Mouse (Mus musculus): ENCODE measurements around the gene Htt. TPM values are rescaled to one million over a fixed set of nuclear protein-coding genes. Genes with fewer than 3 reads are reported as not detected.

Htt gene
- total and polyA plus RNA-seq, 2 experiments = 5.2 to 10.2 TPM

DNA sequence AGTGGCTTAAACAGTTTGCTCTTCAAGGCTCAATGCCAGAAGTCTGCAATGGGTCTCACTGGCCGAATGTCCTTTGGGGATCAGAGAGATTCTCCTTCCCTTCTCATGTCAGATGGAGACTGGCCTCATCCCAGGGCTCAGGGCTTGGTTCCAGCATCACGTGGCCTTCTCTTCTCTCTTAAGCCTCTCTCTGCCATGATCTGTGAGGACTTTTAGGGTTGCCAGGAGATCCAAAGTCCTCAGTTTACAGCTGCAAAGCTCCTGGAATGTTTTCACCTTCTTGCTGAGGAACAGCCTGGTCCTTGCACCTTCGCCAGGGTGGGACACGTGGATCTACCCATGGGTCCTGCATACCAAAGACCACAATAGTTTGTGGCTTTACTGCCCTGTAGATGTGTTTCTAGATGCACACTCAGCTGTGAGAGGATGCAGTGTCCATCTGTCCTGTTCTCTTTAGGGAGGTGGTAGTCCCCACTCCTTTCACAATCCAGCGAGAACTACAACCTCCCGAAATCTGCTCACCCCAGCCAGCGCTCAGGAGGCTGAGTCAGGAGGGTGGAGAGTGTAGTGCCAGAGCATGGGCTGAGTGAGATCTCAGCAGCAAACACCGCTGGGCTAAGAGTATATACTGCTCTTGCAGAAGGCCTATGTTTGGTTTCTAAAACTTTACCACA is 189.8 kb downstream of the Htt start:
- Histone ChIP-seq H3K4me3 (ENCODE audit: insufficient read depth, low read depth, low read length) (no peak overlapping the region), H3K79me2 (ENCODE audit: control insufficient read depth, insufficient read depth, low read length) (no peaks in the 10 kb centered on the region), H3K27me3 (ENCODE audit: control insufficient read depth, insufficient read depth, low read length) (no peaks in the 10 kb centered on the region), H3K9ac (ENCODE audit: low read depth, low read length) (no peak overlapping the region), H3K4me1 (ENCODE audit: control insufficient read depth, insufficient read depth, low read length) (peaks cover 2% of the 10 kb centered on the region; the same call in 1 of the 2 replicates), H3K27ac (replicated peaks; ENCODE audit: insufficient read depth, low read depth, low read length) (no peak overlapping the region), H3K36me3 (ENCODE audit: control insufficient read depth, insufficient read depth, low read length) (no peaks in the 10 kb centered on the region)
- DNase-seq (ENCODE audit: extremely low read depth, low read depth, low spot score) = no peak
- 91% methylated on average over 8 of the region's 8 CpGs for WGBS
- no peak for TF ChIP-seq CTCF (IDR thresholded peaks at IDR 0.05; ENCODE audit: low read depth, low read length)
- no peak for TF ChIP-seq POLR2A (IDR thresholded peaks at IDR 0.05; ENCODE audit: extremely low read depth, insufficient read depth, low read length)

DNA sequence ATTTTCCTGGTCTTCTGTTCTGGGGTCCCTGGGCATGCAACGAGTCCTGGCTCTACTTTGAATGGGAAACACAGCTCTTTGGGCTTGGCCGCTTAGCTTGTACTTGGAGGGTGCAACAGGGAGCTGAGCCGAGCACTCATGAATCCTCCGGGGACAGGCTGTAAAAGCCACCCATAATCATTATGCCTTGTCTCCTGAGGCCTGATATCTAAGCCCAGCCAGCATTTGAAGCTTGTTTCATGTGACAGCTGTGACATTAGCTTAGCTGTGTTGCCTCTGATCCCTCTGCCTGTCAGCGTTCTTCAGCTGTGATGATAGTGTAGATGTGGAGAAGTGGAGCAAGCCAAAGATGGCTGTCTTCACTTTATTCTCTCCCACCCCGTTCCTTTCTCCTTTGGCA is 193.0 kb downstream of the Htt start:
- Histone ChIP-seq H3K9ac (ENCODE audit: low read depth, low read length) (no peak overlapping the region), H3K4me3 (ENCODE audit: insufficient read depth, low read depth, low read length) (no peak overlapping the region), H3K79me2 (ENCODE audit: control insufficient read depth, insufficient read depth, low read length) (no peaks in the 10 kb centered on the region), H3K27me3 (ENCODE audit: control insufficient read depth, insufficient read depth, low read length) (no peaks in the 10 kb centered on the region), H3K27ac (replicated peaks; ENCODE audit: insufficient read depth, low read depth, low read length) (no peak overlapping the region), H3K4me1 (ENCODE audit: control insufficient read depth, insufficient read depth, low read length) (no peaks in the 10 kb centered on the region), H3K36me3 (ENCODE audit: control insufficient read depth, insufficient read depth, low read length) (no peaks in the 10 kb centered on the region)
- WGBS = 92% methylated on average over 6 of the region's 6 CpGs
- no peak for DNase-seq (ENCODE audit: extremely low read depth, low read depth, low spot score)
- no peak for TF ChIP-seq POLR2A (IDR thresholded peaks at IDR 0.05; ENCODE audit: extremely low read depth, insufficient read depth, low read length)
- TF ChIP-seq CTCF (IDR thresholded peaks at IDR 0.05; ENCODE audit: low read depth, low read length) = no peak

DNA sequence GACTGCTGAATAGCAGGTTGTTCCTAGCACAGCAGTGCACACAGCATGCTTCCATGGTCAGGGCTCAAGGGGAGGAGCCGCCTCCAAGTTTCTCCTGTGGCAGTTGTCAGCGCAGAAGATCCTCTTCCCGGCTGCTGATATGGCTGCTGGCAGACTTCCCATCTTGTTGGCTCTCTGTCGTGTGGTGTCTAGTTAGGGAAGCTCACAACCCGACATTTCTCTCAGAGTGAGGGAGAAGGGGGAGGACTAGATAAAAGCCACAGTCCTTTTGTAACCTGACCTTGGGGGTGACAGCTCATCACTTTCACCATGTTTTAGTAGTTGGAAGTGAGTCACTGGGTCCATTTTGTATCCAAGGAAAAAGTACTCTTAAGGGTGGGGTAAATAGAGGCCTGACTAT is 194.1 kb downstream of the Htt start:
- H3K4me3 ChIP-seq (ENCODE audit: insufficient read depth, low read depth, low read length) = no peak overlapping the region
- DNase-seq (ENCODE audit: extremely low read depth, low read depth, low spot score) = no peak
- no peaks in the 10 kb centered on the region for H3K36me3 ChIP-seq (ENCODE audit: control insufficient read depth, insufficient read depth, low read length)
- WGBS = 55% methylated on average over 5 of the region's 5 CpGs
- no peak overlapping the region for H3K27ac ChIP-seq (replicated peaks; ENCODE audit: insufficient read depth, low read depth, low read length)
- no peaks in the 10 kb centered on the region for H3K27me3 ChIP-seq (ENCODE audit: control insufficient read depth, insufficient read depth, low read length)
- H3K4me1 ChIP-seq (ENCODE audit: control insufficient read depth, insufficient read depth, low read length) = no peaks in the 10 kb centered on the region
- TF ChIP-seq CTCF (IDR thresholded peaks at IDR 0.05; ENCODE audit: low read depth, low read length) (no peak), POLR2A (IDR thresholded peaks at IDR 0.05; ENCODE audit: extremely low read depth, insufficient read depth, low read length) (no peak)
- H3K79me2 ChIP-seq (ENCODE audit: control insufficient read depth, insufficient read depth, low read length) = no peaks in the 10 kb centered on the region
- H3K9ac ChIP-seq (ENCODE audit: low read depth, low read length) = no peak overlapping the region

DNA sequence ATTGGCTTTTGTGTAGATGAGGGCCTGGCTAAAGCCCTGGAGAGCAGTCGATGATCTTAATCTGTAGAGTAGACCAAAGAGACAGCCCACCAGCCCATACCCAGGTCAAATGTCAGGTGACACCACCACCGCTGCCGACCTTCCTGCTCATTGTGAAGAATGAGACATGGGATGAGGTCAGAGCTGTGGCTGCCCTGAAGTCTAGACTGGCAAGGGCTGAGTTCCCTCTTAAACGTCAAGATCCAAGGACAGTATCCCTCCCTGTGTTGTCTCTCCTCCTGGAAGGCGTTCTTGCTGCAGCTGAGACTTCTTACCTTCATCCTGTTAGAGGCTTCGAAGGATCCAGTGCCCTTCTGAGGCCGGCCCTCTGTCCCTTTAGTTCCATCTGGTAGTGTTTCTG is 194.6 kb downstream of the Htt start:
- no peak overlapping the region for H3K27ac ChIP-seq (replicated peaks; ENCODE audit: insufficient read depth, low read depth, low read length)
- 82% methylated on average over 7 of the region's 7 CpGs for WGBS
- H3K27me3 ChIP-seq (ENCODE audit: control insufficient read depth, insufficient read depth, low read length) = no peaks in the 10 kb centered on the region
- TF ChIP-seq POLR2A (IDR thresholded peaks at IDR 0.05; ENCODE audit: extremely low read depth, insufficient read depth, low read length) = no peak
- TF ChIP-seq CTCF (IDR thresholded peaks at IDR 0.05; ENCODE audit: low read depth, low read length) = no peak
- no peaks in the 10 kb centered on the region for H3K4me1 ChIP-seq (ENCODE audit: control insufficient read depth, insufficient read depth, low read length)
- H3K9ac ChIP-seq (ENCODE audit: low read depth, low read length) = no peak overlapping the region
- no peak overlapping the region for H3K4me3 ChIP-seq (ENCODE audit: insufficient read depth, low read depth, low read length)
- no peaks in the 10 kb centered on the region for H3K79me2 ChIP-seq (ENCODE audit: control insufficient read depth, insufficient read depth, low read length)
- no peak for DNase-seq (ENCODE audit: extremely low read depth, low read depth, low spot score)
- H3K36me3 ChIP-seq (ENCODE audit: control insufficient read depth, insufficient read depth, low read length) = no peaks in the 10 kb centered on the region

DNA sequence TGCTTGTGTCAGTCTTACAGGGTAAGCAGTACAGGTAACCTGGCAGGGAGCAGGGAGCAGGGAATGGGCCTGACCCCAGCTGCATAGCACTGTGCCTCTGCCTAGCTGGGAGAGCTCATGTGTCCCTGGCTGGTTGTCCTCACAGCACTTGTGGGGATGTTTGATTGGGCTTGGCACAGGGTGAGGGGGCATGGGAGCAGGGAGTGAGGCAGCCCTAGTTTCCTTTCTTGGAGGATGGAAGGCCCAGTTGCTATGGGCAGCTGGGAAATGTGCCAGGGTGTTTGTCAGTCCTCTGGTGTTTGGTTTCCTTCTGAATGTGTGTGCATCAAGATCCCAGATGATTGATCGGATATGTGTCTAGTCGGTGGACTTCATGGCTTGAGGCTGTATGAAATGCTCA is 195.5 kb downstream of the Htt start:
- Histone ChIP-seq H3K4me3 (ENCODE audit: insufficient read depth, low read depth, low read length) (no peak overlapping the region), H3K9ac (ENCODE audit: low read depth, low read length) (no peak overlapping the region), H3K27me3 (ENCODE audit: control insufficient read depth, insufficient read depth, low read length) (no peaks in the 10 kb centered on the region), H3K27ac (replicated peaks; ENCODE audit: insufficient read depth, low read depth, low read length) (no peak overlapping the region), H3K4me1 (ENCODE audit: control insufficient read depth, insufficient read depth, low read length) (no peaks in the 10 kb centered on the region), H3K79me2 (ENCODE audit: control insufficient read depth, insufficient read depth, low read length) (no peaks in the 10 kb centered on the region), H3K36me3 (ENCODE audit: control insufficient read depth, insufficient read depth, low read length) (no peaks in the 10 kb centered on the region)
- TF ChIP-seq CTCF (IDR thresholded peaks at IDR 0.05; ENCODE audit: low read depth, low read length) (no peak), POLR2A (IDR thresholded peaks at IDR 0.05; ENCODE audit: extremely low read depth, insufficient read depth, low read length) (no peak)
- WGBS = 62% methylated on average over 2 of the region's 2 CpGs
- DNase-seq (ENCODE audit: extremely low read depth, low read depth, low spot score) = no peak

DNA sequence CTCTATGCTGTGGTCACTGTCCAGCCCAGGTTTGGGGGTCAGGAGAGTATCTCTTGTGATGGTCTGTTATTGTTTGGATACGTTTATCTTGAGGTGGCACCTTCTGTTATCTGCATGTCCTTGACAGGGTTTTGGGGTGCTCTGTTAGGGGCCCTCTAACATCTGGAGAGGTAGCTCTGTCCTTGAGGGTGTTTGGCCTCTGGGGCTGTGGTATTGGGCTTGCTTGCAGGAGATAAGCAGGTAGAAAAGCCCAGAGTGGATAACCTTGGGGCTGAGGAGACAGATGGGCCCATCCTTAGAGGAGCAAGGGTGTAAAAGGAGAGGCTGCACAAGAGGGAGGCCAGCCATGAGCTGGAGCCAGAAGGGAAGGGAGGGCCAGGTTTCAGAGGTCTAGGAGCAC is 198.5 kb downstream of the Htt start:
- Histone ChIP-seq H3K4me3 (ENCODE audit: insufficient read depth, low read depth, low read length) (no peak overlapping the region), H3K36me3 (ENCODE audit: control insufficient read depth, insufficient read depth, low read length) (no peaks in the 10 kb centered on the region), H3K9ac (ENCODE audit: low read depth, low read length) (no peak overlapping the region), H3K79me2 (ENCODE audit: control insufficient read depth, insufficient read depth, low read length) (no peaks in the 10 kb centered on the region), H3K4me1 (ENCODE audit: control insufficient read depth, insufficient read depth, low read length) (0 out of 2 replicates have a peak, but pooled peaks cover 2% of the 10 kb centered on the region), H3K27me3 (ENCODE audit: control insufficient read depth, insufficient read depth, low read length) (no peaks in the 10 kb centered on the region), H3K27ac (replicated peaks; ENCODE audit: insufficient read depth, low read depth, low read length) (no peak overlapping the region)
- TF ChIP-seq POLR2A (IDR thresholded peaks at IDR 0.05; ENCODE audit: extremely low read depth, insufficient read depth, low read length) (no peak), CTCF (IDR thresholded peaks at IDR 0.05; ENCODE audit: low read depth, low read length) (no peak)
- WGBS = 79% methylated on average over 1 of the region's 1 CpGs
- DNase-seq (ENCODE audit: extremely low read depth, low read depth, low spot score) = no peak

Other genes with a start within 250 kb of the Htt start
- gene Tnip2, start 247.7 kb upstream of the Htt start, total RNA-seq (2014; rRNA removed) = 6.2 and 7.7 TPM in 2 replicates
- 6.2 and 13.4 TPM in 2 replicates for gene Tnip2, start 247.7 kb upstream of the Htt start, polyA plus RNA-seq (2012; rRNA removed)
- 9.1 and 11.9 TPM in 2 replicates for gene Sh3bp2, start 235.9 kb upstream of the Htt start, total RNA-seq (2014; rRNA removed)
- 16.9 and 20.5 TPM in 2 replicates for gene Sh3bp2, start 235.9 kb upstream of the Htt start, polyA plus RNA-seq (2012; rRNA removed)
- 30.6 and 30.9 TPM in 2 replicates for gene Add1, start 188.1 kb upstream of the Htt start, total RNA-seq (2014; rRNA removed)
- 29.9 and 39.3 TPM in 2 replicates for gene Add1, start 188.1 kb upstream of the Htt start, polyA plus RNA-seq (2012; rRNA removed)
- gene Mfsd10, start 124.5 kb upstream of the Htt start, total RNA-seq (2014; rRNA removed) = 3.9 and 4.6 TPM in 2 replicates
- gene Mfsd10, start 124.5 kb upstream of the Htt start, polyA plus RNA-seq (2012; rRNA removed) = 14.2 and 26.6 TPM in 2 replicates
- gene Nop14, start 101.6 kb upstream of the Htt start, total RNA-seq (2014; rRNA removed) = 7.4 and 12.5 TPM in 2 replicates
- 4.7 and 5.8 TPM in 2 replicates for gene Nop14, start 101.6 kb upstream of the Htt start, polyA plus RNA-seq (2012; rRNA removed)
- gene Grk4, start 101.4 kb upstream of the Htt start, total RNA-seq (2014; rRNA removed) = 0.65 and 1.6 TPM in 2 replicates
- 0.46 and 0.65 TPM in 2 replicates for gene Grk4, start 101.4 kb upstream of the Htt start, polyA plus RNA-seq (2012; rRNA removed)
- 0.13 and 0.37 TPM in 2 replicates for gene Msantd1, start 146.3 kb downstream of the Htt start, total RNA-seq (2014; rRNA removed)
- gene Msantd1, start 146.3 kb downstream of the Htt start, polyA plus RNA-seq (2012; rRNA removed) = 0.70 and 0.92 TPM in 2 replicates
- 3.0 and 4.7 TPM in 2 replicates for gene Rgs12, start 187.7 kb downstream of the Htt start, total RNA-seq (2014; rRNA removed)
- gene Rgs12, start 187.7 kb downstream of the Htt start, polyA plus RNA-seq (2012; rRNA removed) = 6.3 and 6.8 TPM in 2 replicates

Data from liver, adult 2 months (tissue).